Mouse (Mus musculus): ENCODE data around the gene Nek9. TPM values are rescaled to one million over a fixed set of nuclear protein-coding genes. Genes with fewer than 3 reads are reported as not detected.

The Nek9 gene
- 19.8 TPM for polyA plus RNA-seq (2014; fragmentation: Illumina TruSeq; extraction: RNeasy Lipid Tissue Mini Kit (QIAGEN cat#74804); ENCODE audit: low read depth, low replicate concordance)

DNA sequence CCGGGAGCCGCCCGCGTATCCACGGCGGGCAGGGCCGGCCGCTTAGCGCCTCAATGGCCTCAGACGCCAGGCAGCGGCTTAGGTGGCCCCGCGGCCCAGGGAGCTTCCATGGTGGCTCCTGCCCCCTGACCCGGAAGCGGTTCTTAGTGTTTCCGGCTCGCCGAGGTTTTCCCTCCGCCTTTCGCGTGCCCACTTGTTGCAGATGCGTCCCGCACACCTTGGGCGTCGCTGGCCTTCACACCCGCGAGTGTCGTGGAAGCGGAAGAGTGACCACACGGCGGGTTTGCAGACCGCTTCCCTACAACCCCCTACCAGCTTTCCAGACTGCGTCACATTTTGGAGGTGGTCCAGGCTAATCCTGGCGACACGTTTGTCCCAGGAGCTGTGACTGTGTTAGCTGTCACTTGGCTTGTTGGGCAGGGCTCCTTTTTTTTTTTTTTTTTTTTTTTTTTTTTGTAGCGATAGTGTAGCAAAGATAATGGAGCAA lies at the start of gene Nek9:
Gene Nek9, minus strand, starts transcription at position 120 of the 487 bp plus-strand sequence.

DNA sequence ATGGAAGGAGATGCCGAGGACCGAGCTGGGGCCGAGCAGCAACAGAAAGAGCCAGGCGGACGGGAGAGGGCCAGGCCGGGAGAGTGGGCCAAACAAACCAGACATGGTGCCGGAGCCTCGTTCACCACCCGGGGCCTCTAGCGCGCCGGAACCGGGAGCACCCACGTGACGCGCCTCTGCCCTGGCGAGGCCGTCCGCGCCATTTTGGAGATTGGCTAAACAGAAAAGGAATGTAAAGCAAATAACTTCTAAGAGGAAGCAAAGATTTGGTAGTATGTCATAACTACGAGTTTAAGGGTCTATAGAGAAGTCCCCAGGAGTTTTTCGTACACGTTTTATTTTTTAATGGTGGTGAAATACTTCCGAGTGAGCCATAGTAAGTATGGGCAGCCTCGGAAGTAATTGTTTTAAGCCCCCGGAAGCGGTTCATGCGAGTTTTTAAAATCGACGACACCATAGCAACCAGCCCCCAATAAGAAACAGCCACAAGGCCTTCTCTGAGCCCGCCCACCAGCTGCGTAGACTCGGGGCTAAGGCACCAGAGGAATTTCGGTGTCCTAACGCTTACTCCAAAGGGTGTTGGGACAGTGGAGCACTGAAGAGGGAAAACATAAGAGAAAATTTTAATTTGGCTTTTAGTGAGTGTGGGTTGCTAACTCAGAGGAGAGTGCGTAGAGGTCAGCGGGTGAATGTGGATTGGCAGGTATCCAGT lies 35.6 kb upstream of the Nek9 start, which contains the start of gene Tmed10:
Gene Tmed10, minus strand, starts transcription at position 287 of the 712 bp plus-strand sequence.

DNA sequence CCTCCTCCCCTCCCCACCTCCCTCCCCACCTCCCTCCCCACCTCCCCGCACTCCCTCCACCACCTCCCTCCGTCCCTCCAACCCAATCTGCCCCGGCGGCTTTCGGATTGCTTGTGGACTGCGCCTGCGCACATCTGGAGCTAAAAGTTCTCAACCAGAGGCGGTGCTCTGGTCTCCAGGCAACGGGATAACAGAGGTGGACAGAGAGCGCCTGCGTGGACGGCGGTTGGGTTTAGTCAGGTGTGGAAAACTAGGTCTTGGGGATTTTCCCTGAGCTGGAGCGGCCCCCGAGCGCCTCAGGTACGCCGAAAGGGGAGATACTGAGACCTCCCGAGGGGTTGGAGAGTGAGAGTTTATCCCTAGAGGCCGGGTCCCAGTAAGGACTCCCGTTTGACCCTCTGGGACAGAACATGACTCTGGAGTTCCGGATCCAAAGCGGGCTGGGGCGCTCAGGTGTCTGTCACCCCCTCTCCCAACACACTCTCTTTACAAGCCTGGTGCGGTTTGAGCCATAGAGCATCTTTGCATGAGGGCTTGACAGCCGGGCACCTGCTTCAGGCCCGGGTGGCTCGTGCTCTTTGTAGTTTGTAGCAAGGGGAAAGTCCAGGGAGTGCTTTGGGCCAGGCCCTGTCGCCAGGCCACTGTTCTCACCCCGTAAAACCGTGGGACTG lies 50.5 kb downstream of the Nek9 start, which contains the start of gene Zc2hc1c:
Gene Zc2hc1c, plus strand, starts transcription at position 106 of the 671 bp plus-strand sequence.

DNA sequence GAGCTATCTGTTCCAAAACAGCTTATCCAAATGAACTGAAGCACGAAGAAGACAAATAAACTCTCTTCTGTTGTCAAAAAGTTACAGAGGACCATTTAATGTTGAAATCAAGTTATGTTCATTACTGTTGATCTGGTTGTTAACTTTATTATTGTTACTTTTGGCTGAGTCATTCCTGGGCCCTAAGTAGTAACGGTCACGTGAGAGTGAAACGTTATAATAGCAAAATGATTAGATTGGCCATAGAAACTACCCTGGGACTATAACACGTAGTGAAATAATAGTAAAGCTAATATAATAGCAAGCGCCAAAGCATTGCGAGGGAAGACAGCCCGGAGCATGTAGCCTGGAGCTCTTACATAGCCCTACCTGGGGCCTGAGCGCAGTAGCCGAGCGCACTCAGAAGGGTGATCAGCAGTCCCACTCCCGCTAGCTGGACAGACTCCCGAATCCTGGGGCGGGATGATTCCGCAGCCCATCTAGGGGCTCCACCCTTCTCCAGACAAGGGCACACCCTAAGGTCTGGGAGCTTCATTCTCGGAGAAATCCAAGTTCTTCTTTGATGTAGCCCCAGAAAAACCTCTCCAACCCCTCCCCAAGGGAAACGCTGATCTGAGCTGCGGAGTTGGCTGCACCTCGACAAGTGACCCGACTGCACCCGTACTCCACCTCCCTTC lies 51.2 kb downstream of the Nek9 start, which contains the start of gene Acyp1:
Gene Acyp1, minus strand, starts transcription at position 630 of the 677 bp plus-strand sequence.

DNA sequence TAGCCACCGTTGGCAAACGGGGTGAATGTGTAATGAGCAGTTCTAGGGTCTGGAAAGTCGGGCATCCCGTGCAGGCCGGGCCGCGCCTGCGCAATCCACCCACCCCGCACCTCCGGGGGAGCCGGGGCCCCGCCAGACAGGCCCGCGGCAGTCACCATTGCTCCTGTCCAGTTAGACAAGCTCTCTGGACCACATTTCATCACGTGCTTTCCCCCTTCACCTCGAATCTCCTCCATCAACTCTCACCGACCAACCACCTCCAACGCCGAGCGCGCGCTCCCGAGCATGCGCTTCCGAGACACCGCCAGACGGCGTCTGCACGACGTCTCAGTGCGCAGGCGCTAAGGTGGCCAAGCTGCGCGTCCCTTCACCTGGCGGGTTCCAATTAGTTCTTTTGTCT lies 68.8 kb downstream of the Nek9 start, which contains the start of gene Mlh3:
Gene Mlh3, minus strand, starts transcription at position 281 of the 400 bp plus-strand sequence.

Other genes starting within 250 kb of the Nek9 start
- gene Prox2, start 228.6 kb downstream of the Nek9 start, polyA plus RNA-seq (2014; fragmentation: Illumina TruSeq; extraction: RNeasy Lipid Tissue Mini Kit (QIAGEN cat#74804); ENCODE audit: low read depth, low replicate concordance), result 0.61 TPM
- gene Dlst, start 228.5 kb downstream of the Nek9 start, polyA plus RNA-seq (2014; fragmentation: Illumina TruSeq; extraction: RNeasy Lipid Tissue Mini Kit (QIAGEN cat#74804); ENCODE audit: low read depth, low replicate concordance), result 172 TPM
- gene Rps6kl1, start 188.1 kb downstream of the Nek9 start, polyA plus RNA-seq (2014; fragmentation: Illumina TruSeq; extraction: RNeasy Lipid Tissue Mini Kit (QIAGEN cat#74804); ENCODE audit: low read depth, low replicate concordance), result not detected
- not detected for gene Pgf, start 161.6 kb downstream of the Nek9 start, polyA plus RNA-seq (2014; fragmentation: Illumina TruSeq; extraction: RNeasy Lipid Tissue Mini Kit (QIAGEN cat#74804); ENCODE audit: low read depth, low replicate concordance)
- gene Eif2b2, start 119.9 kb downstream of the Nek9 start, polyA plus RNA-seq (2014; fragmentation: Illumina TruSeq; extraction: RNeasy Lipid Tissue Mini Kit (QIAGEN cat#74804); ENCODE audit: low read depth, low replicate concordance), result 2.8 TPM
- gene Mlh3, start 68.8 kb downstream of the Nek9 start, polyA plus RNA-seq (2014; fragmentation: Illumina TruSeq; extraction: RNeasy Lipid Tissue Mini Kit (QIAGEN cat#74804); ENCODE audit: low read depth, low replicate concordance), result 7.5 TPM
- 12.1 TPM for gene Acyp1, start 50.9 kb downstream of the Nek9 start, polyA plus RNA-seq (2014; fragmentation: Illumina TruSeq; extraction: RNeasy Lipid Tissue Mini Kit (QIAGEN cat#74804); ENCODE audit: low read depth, low replicate concordance)
- 0.50 TPM for gene Zc2hc1c, start 50.8 kb downstream of the Nek9 start, polyA plus RNA-seq (2014; fragmentation: Illumina TruSeq; extraction: RNeasy Lipid Tissue Mini Kit (QIAGEN cat#74804); ENCODE audit: low read depth, low replicate concordance)
- 153 TPM for gene Tmed10, start 35.5 kb upstream of the Nek9 start, polyA plus RNA-seq (2014; fragmentation: Illumina TruSeq; extraction: RNeasy Lipid Tissue Mini Kit (QIAGEN cat#74804); ENCODE audit: low read depth, low replicate concordance)
- 12.8 TPM for gene Fos, start 134.5 kb upstream of the Nek9 start, polyA plus RNA-seq (2014; fragmentation: Illumina TruSeq; extraction: RNeasy Lipid Tissue Mini Kit (QIAGEN cat#74804); ENCODE audit: low read depth, low replicate concordance)